Mouse (Mus musculus) midbrain, embryonic 14.5 days (tissue): ENCODE measurements around the gene Tmprss11a. TPM values are rescaled to one million over a fixed set of nuclear protein-coding genes. Genes with fewer than 3 reads are reported as not detected.

Experiments used
- polyA plus RNA-seq: library from polyadenylated mRNA; unstranded; fragments of >200 nt; fragmentation: Nextera tagmentation; extraction: Ambion mirVana; gene quantifications from 2 replicates; pipeline ENCODE4 v1.2.1, GENCODE M21; 2014

The Tmprss11a gene
- polyA plus RNA-seq, 1 experiment from 2014 or later: not detected

Other genes starting within 250 kb of the Tmprss11a start
- gene Tmprss11c, start 179.7 kb downstream of the Tmprss11a start, polyA plus RNA-seq: not detected in 2 replicates
- gene Tmprss11d, start 95.6 kb downstream of the Tmprss11a start, polyA plus RNA-seq: not detected in 2 replicates
- not detected in 2 replicates for gene Tmprss11g, start 49.6 kb upstream of the Tmprss11a start, polyA plus RNA-seq
- not detected in 2 replicates for gene Tmprss11f, start 163.4 kb upstream of the Tmprss11a start, polyA plus RNA-seq
- not detected in 2 replicates for gene Tmprss11b, start 207.4 kb upstream of the Tmprss11a start, polyA plus RNA-seq